Mouse (Mus musculus) induced T-regulatory cell, adult 2 months (primary cell): Measurements from ENCODE around the gene Ctrb1.
A peak's percentile ranks its signal among the peaks of the same experiment; 100 is the strongest.

Source experiments
- DNase-seq: peaks from one replicate; pipeline ENCODE4 v3.0.0-alpha.2; 2012; ENCODE audit warnings: low read depth

The Ctrb1 gene

GRCm38 (mm10) chr8:111717488-111717792, 26.6 kb upstream of the Ctrb1 start:
- DNase-seq, result no peak

- DNase-seq, result no peak
Observed at GRCm38 (mm10) chr8:111716603-111717487, 26.0 kb upstream of the Ctrb1 start.

- no peak for DNase-seq
Observed at GRCm38 (mm10) chr8:111715514-111715913, 24.7 kb upstream of the Ctrb1 start.

- no peak for DNase-seq
Observed at GRCm38 (mm10) chr8:111714295-111714694, 23.5 kb upstream of the Ctrb1 start.

- DNase-seq, result no peak
Observed at GRCm38 (mm10) chr8:111713817-111714216, 23.0 kb upstream of the Ctrb1 start.

- no peak for DNase-seq
Observed at GRCm38 (mm10) chr8:111713291-111713690, 22.5 kb upstream of the Ctrb1 start.

GRCm38 (mm10) chr8:111712588-111712987, 21.8 kb upstream of the Ctrb1 start:
- DNase-seq, result peak; percentile 77

- DNase-seq, result no peak
Observed at GRCm38 (mm10) chr8:111712135-111712534, 21.3 kb upstream of the Ctrb1 start.

- DNase-seq, result no peak
Observed at GRCm38 (mm10) chr8:111710777-111711485, 20.1 kb upstream of the Ctrb1 start.

GRCm38 (mm10) chr8:111709223-111709622, 18.4 kb upstream of the Ctrb1 start:
- DNase-seq, result no peak

- no peak for DNase-seq
Observed at GRCm38 (mm10) chr8:111708265-111708664, 17.5 kb upstream of the Ctrb1 start.

- DNase-seq, result no peak
Observed at GRCm38 (mm10) chr8:111705699-111706098, 14.9 kb upstream of the Ctrb1 start.

- DNase-seq, result no peak
Observed at GRCm38 (mm10) chr8:111705222-111705621, 14.4 kb upstream of the Ctrb1 start.

GRCm38 (mm10) chr8:111704585-111704984, 13.8 kb upstream of the Ctrb1 start:
- no peak for DNase-seq

- no peak for DNase-seq
Observed at GRCm38 (mm10) chr8:111701380-111701779, 10.6 kb upstream of the Ctrb1 start.

GRCm38 (mm10) chr8:111700740-111701139, 9.9 kb upstream of the Ctrb1 start:
- no peak for DNase-seq

GRCm38 (mm10) chr8:111700201-111700600, 9.4 kb upstream of the Ctrb1 start:
- DNase-seq, result no peak

- DNase-seq, result no peak
Observed at GRCm38 (mm10) chr8:111699035-111699434, 8.2 kb upstream of the Ctrb1 start.

- no peak for DNase-seq
Observed at GRCm38 (mm10) chr8:111697655-111698054, 6.8 kb upstream of the Ctrb1 start.

GRCm38 (mm10) chr8:111695441-111695840, 4.6 kb upstream of the Ctrb1 start:
- DNase-seq, result no peak

- DNase-seq, result no peak
Observed at GRCm38 (mm10) chr8:111693261-111693741, 2.5 kb upstream of the Ctrb1 start.

- no peak for DNase-seq
Observed at GRCm38 (mm10) chr8:111686881-111687280, 3.9 kb downstream of the Ctrb1 start.

GRCm38 (mm10) chr8:111682521-111682920, 8.3 kb downstream of the Ctrb1 start:
- peak; percentile 18 for DNase-seq
